Mouse (Mus musculus): ENCODE measurements around the gene Limk1. TPM values are rescaled to one million over a fixed set of nuclear protein-coding genes. Genes with fewer than 3 reads are reported as not detected.
A peak's percentile ranks its signal among the peaks of the same experiment; 100 is the strongest.

Limk1 gene
- not detected in 2 replicates for polyA plus RNA-seq (2012; ENCODE audit: insufficient read depth, insufficient read length, low replicate concordance, missing spikeins)

DNA sequence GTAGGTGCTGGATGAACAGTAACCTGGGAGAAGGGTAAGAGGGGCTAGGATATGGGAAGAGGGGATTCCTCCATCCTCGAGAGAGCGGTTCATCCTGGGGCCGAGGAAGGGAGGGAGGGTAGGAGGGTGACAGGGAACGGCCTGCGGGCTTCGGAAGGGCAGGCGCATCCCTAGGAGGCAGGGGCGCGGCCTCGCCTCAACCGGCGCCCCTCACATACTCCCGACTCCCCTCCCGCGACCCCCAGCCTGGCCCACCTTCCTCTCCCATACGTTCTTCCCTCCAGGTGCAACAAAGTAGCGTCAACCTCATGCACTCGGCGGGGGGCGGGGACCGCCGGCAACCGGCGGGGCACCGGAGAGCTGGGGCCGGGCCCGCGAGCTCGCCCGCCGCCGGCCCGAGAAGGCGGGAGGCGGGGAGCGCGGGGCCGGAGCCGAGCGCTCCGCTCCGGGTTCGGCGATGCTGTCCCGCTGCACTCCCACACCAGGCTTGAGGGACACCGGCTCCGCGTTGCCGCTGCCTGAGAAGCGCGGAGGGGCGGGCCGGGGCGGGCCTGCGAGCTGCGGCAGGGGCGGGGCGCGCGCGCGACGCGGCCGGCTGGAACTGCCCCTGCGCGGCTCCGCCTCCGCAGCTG lies at the start of gene Limk1:
Gene Limk1, minus strand, starts transcription at position 513 of the 632 bp plus-strand sequence.
- H3K4me1 ChIP-seq (ENCODE audit: control insufficient read depth, insufficient read depth, low read length): no peaks in the 10 kb centered on the region; the same call in 1 of the 2 replicates
- WGBS: 1% methylated on average over 64 of the region's 69 CpGs
- peak; percentile 51; the same call in 1 of the 2 replicates for TF ChIP-seq POLR2A (IDR thresholded peaks at IDR 0.05; ENCODE audit: insufficient read depth, low read depth, low read length)
- no peak for TF ChIP-seq CTCF (IDR thresholded peaks at IDR 0.05; ENCODE audit: insufficient read depth, low read depth, low read length)
- H3K4me3 ChIP-seq (ENCODE audit: insufficient read depth, low read depth, low read length): peak within 1 kb of the TSS; percentile 57
- H3K27ac ChIP-seq (ENCODE audit: insufficient read depth, low read depth, low read length): peak within 1 kb of the TSS; percentile 38; the same call in 1 of the 2 replicates

DNA sequence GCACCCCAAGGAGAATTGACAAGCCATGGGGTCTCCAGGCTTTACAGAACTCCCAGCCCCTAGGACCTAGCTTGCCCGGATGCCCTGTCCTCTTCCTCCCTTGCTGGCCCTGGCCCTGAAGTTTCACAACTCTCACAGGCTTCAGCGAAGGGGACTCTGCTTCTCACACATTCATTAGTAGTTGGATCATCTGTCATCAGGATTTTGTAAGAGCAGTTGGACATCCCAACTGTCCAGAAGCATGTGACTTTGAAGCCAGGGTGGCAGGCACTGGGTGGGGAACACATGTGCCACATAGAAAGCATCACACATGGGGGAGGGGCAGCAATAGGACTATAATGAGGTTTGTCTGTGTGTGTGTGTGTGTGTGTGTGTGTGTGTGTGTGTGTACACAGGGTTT lies 46.5 kb upstream of the Limk1 start:
- 85% methylated on average over 2 of the region's 2 CpGs for WGBS
- Histone ChIP-seq H3K4me3 (ENCODE audit: insufficient read depth, low read depth, low read length) (no peak overlapping the region), H3K4me1 (ENCODE audit: control insufficient read depth, insufficient read depth, low read length) (peaks cover 4% of the 10 kb centered on the region; the same call in 1 of the 2 replicates), H3K27ac (ENCODE audit: insufficient read depth, low read depth, low read length) (no peak overlapping the region)
- TF ChIP-seq POLR2A (IDR thresholded peaks at IDR 0.05; ENCODE audit: insufficient read depth, low read depth, low read length) (no peak), CTCF (IDR thresholded peaks at IDR 0.05; ENCODE audit: insufficient read depth, low read depth, low read length) (no peak)

DNA sequence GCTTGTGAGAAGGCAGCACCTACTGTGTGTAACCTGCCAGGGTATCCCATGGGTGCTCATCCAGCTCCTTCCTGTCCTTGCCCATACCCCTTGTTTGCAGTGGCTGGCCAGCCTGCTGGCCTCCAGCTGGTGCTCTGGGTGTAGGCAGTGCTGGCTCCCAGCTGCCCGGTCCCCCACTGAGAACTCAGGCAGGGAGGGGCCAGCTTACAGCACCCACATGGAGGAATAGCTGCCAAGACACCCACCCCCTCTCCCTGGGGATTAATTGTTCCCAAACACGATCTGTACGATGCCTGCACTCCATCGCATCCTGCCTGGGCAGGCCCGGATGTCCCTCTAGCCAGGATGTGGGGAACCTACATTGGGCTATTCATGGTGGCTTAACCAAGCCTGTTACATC lies 45.7 kb upstream of the Limk1 start:
- Histone ChIP-seq H3K4me1 (ENCODE audit: control insufficient read depth, insufficient read depth, low read length) (peaks cover 4% of the 10 kb centered on the region; the same call in 1 of the 2 replicates), H3K4me3 (ENCODE audit: insufficient read depth, low read depth, low read length) (no peak overlapping the region), H3K27ac (ENCODE audit: insufficient read depth, low read depth, low read length) (no peak overlapping the region)
- TF ChIP-seq POLR2A (IDR thresholded peaks at IDR 0.05; ENCODE audit: insufficient read depth, low read depth, low read length): no peak
- no peak for TF ChIP-seq CTCF (IDR thresholded peaks at IDR 0.05; ENCODE audit: insufficient read depth, low read depth, low read length)
- WGBS: 43% methylated on average over 5 of the region's 5 CpGs

DNA sequence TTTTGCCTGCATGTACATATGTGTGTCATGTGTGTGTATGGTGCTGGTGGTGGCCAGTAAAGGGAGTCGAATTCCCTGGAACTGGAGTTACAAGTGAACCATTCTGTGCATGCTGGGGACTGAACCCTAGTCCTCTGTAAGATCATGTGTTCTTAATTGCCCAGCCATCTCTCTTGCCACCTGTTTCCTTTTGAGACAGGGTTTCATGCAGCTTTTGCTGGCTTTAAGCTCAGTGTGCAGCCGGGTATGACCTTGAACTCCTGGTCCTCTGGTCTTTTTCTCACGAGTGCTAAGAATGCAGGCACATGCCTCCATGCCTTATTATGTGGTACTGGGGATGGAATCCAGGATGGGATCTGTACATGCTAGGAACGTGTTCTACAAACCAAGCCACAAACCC lies 44.8 kb upstream of the Limk1 start:
- H3K27ac ChIP-seq (ENCODE audit: insufficient read depth, low read depth, low read length): no peak overlapping the region
- H3K4me1 ChIP-seq (ENCODE audit: control insufficient read depth, insufficient read depth, low read length): peaks cover 4% of the 10 kb centered on the region; the same call in 1 of the 2 replicates
- no peak for TF ChIP-seq POLR2A (IDR thresholded peaks at IDR 0.05; ENCODE audit: insufficient read depth, low read depth, low read length)
- TF ChIP-seq CTCF (IDR thresholded peaks at IDR 0.05; ENCODE audit: insufficient read depth, low read depth, low read length): no peak
- H3K4me3 ChIP-seq (ENCODE audit: insufficient read depth, low read depth, low read length): no peak overlapping the region
- WGBS: 88% methylated on average over 4 of the region's 4 CpGs

DNA sequence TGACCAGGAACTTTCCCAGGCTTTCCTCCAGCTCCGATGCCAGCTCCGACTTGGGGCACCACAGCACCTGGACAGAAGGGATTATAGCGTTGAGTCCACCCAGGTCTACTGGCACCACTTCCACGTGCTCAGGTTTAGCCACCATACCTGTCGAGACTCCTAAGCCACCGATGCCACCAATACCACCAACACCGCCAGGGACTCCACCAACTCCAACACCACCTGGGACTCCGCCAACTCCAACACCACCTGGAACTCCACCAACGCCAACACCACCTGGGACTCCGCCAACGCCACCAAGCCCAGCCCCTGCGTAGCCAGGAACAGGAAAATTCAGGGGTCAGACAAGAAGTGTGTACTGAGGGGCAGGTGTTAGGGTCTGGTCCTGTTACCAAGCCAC lies 40.7 kb upstream of the Limk1 start:
- 94% methylated on average over 12 of the region's 12 CpGs for WGBS
- peaks cover 3% of the 10 kb centered on the region; the same call in 1 of the 2 replicates for H3K4me1 ChIP-seq (ENCODE audit: control insufficient read depth, insufficient read depth, low read length)
- H3K4me3 ChIP-seq (ENCODE audit: insufficient read depth, low read depth, low read length): no peak overlapping the region
- TF ChIP-seq POLR2A (IDR thresholded peaks at IDR 0.05; ENCODE audit: insufficient read depth, low read depth, low read length) (no peak), CTCF (IDR thresholded peaks at IDR 0.05; ENCODE audit: insufficient read depth, low read depth, low read length) (no peak)
- no peak overlapping the region for H3K27ac ChIP-seq (ENCODE audit: insufficient read depth, low read depth, low read length)

DNA sequence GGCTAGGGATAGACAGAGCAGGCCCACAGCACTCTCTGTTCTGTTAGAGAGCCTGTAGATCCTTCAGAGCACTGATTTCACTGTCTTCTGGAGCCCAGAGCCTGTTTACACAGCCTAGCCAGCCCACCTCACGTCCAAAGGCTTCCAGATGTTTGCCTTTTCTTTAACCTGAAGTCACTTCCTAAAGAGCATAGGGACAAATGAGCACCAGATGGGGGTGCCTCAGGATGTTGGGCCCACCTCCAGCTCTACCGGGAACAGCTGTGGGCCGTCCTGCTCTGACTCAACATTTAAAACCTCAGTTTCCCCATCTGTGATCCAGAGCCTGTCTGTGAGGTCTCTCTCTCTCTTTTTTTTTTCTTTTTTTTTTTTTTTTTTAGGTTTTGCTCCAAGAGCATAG lies 40.1 kb upstream of the Limk1 start:
- Histone ChIP-seq H3K4me3 (ENCODE audit: insufficient read depth, low read depth, low read length) (no peak overlapping the region), H3K4me1 (ENCODE audit: control insufficient read depth, insufficient read depth, low read length) (no peaks in the 10 kb centered on the region), H3K27ac (ENCODE audit: insufficient read depth, low read depth, low read length) (no peak overlapping the region)
- TF ChIP-seq CTCF (IDR thresholded peaks at IDR 0.05; ENCODE audit: insufficient read depth, low read depth, low read length) (no peak), POLR2A (IDR thresholded peaks at IDR 0.05; ENCODE audit: insufficient read depth, low read depth, low read length) (no peak)
- 87% methylated on average over 3 of the region's 3 CpGs for WGBS

DNA sequence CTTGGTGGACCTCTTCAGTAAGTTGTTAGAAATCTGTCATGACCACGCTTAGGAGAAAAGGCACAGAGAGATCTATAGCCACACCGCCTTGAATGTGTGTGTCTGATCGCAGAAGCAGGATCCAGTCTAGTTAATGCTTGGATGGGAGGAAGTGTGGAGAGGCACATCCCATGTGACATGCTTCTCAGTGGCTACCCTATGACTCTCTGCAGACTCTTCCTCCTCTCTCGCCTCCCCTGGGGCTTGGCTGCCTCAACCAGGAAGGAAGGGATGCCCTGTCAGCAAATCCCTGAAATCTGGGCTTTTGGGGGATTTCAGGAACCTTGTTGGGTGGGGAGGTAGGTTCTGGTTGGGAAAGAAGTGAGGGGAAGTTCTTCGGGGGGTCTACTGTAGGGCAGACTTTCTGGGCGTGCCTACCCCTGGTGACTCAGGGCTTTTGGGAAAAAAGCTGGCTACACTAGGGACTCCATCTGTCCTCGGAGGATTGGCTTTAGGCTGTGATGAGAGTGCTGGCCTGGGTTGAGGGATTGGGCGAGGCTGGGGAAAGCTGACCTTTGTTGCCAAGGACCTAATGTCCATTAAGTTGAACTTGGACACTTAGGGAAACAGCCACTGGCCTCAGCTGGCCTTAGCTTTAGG lies 38.7 kb upstream of the Limk1 start:
- Histone ChIP-seq H3K4me3 (ENCODE audit: insufficient read depth, low read depth, low read length) (no peak overlapping the region), H3K4me1 (ENCODE audit: control insufficient read depth, insufficient read depth, low read length) (no peaks in the 10 kb centered on the region), H3K27ac (ENCODE audit: insufficient read depth, low read depth, low read length) (no peak overlapping the region)
- TF ChIP-seq CTCF (IDR thresholded peaks at IDR 0.05; ENCODE audit: insufficient read depth, low read depth, low read length): no peak
- no peak for TF ChIP-seq POLR2A (IDR thresholded peaks at IDR 0.05; ENCODE audit: insufficient read depth, low read depth, low read length)
- WGBS: 89% methylated on average over 8 of the region's 8 CpGs

DNA sequence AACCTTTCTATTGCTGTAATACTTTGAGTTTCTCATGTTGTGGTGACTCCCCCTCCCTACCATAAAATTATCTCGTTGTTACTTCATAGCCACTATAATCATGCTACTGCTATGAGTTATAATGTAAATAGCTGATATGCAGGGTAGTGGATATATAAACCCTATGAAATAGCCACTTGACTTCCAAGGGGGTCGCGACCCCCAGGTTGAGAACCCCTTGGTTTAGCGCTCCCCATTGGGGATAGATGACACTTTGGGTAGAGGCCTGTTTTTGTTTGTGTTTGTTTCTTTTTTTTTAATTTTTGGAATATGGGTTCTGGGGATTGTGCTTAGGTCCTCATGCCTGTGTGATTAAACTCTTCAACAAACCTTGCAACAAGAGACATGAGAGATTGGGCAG lies 36.9 kb upstream of the Limk1 start:
- no peaks in the 10 kb centered on the region for H3K4me1 ChIP-seq (ENCODE audit: control insufficient read depth, insufficient read depth, low read length)
- TF ChIP-seq POLR2A (IDR thresholded peaks at IDR 0.05; ENCODE audit: insufficient read depth, low read depth, low read length) (no peak), CTCF (IDR thresholded peaks at IDR 0.05; ENCODE audit: insufficient read depth, low read depth, low read length) (no peak)
- no peak overlapping the region for H3K4me3 ChIP-seq (ENCODE audit: insufficient read depth, low read depth, low read length)
- no peak overlapping the region for H3K27ac ChIP-seq (ENCODE audit: insufficient read depth, low read depth, low read length)
- WGBS: 69% methylated on average over 4 of the region's 4 CpGs

DNA sequence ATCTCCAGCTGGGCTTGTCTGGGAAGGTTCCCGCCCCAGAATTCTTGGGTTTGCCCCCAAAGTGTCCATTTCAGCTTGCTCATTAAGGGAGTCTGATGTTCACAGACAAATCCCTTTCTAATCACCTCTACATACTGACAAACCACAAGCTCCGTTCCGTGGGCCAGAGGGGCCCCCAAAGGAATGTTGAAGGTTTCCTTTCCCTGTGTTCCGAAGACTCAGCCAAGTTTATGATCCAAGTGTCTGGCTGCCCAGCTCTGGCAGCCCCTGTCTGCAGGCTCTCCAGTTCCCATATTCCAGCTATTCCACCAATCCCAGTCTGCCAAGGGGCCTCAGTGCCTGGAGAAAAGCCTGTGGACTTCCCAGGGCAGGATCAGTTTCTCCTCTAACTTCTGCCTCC lies 31.7 kb upstream of the Limk1 start:
- H3K4me3 ChIP-seq (ENCODE audit: insufficient read depth, low read depth, low read length): no peak overlapping the region
- H3K4me1 ChIP-seq (ENCODE audit: control insufficient read depth, insufficient read depth, low read length): no peaks in the 10 kb centered on the region
- TF ChIP-seq CTCF (IDR thresholded peaks at IDR 0.05; ENCODE audit: insufficient read depth, low read depth, low read length) (no peak), POLR2A (IDR thresholded peaks at IDR 0.05; ENCODE audit: insufficient read depth, low read depth, low read length) (no peak)
- 70% methylated on average over 4 of the region's 4 CpGs for WGBS
- H3K27ac ChIP-seq (ENCODE audit: insufficient read depth, low read depth, low read length): no peak overlapping the region
